Mouse (Mus musculus): ENCODE measurements around the gene Klhdc4.

The Klhdc4 gene

DNA sequence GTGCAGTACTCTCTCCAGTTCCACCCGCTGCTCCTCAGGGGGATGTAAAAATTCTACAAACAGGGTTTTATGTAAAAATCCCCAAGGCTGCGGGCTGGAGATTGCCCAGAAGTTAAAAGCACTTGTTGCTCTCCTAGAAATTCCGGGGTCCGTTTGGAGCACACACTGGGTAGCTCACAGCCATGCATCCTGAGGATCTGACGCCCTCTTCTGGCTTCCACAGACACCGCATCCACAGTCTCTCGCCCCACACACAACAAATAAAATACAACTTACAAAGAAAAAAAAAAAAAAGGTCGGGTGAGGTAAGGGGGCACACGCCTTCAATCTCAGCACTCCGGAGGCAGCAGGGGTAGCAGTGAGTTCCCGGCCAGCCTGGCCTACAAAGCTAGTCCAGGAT lies 21.3 kb downstream of the Klhdc4 start:
- no peak for DNase-seq (ENCODE audit: low spot score)

DNA sequence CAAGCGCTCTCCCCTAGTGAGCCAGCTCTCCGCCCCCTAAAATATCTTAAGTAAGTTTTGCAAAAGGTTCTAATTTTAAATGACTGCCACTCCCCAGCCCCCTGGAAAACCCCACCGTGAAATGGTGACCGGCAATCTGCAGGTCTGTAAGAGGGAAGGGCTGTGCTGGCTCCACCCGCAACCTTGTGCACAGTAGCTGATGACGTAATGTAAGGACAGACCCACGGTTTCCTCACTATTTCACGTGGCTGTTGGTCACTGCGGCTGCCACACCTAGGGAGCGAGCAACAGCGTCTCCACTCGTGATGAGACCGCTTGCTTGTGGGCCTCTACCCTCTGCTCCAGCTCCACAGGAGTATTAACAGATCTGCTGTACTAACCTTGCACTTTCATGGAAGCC lies 23.2 kb downstream of the Klhdc4 start:
- no peak for DNase-seq (ENCODE audit: low spot score)

DNA sequence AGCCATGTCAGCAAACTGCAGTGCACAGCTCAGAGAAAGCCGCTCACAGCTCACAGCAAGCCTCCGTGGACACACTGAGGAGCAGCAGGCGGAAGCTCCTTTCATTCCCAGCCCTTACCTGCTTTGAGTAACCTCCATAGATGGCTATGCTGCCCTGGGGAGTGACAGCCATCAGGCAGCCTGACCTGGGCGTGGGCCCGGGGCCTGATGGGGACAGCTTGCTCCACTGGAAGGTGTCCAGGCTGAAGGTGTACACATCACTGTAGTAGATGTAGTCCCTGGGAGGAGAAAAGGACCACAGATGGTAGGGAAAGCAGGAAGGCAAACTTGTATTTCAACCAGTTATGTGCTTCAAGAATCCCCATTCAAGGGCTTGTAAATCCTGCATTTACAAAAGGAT lies 24.5 kb downstream of the Klhdc4 start:
- DNase-seq (ENCODE audit: low spot score) = no peak

DNA sequence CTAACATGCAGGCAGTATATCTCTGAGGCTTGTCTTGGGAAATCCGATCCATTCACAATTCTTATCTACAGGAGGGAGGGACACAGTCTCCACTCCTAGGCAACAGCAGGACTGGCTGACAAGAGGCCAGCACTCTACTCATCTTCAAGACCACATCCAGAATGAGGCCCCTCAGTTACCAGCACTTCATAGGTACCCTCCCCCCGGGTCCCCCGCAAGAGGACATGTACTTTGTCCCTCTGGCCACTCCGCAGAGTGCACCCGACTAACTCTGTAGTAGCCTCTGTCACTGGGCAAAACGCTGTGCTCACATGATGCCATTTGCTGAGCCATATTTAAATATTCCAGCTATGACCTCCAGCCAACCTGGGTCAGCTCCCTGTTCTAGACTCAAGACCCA lies 31.0 kb downstream of the Klhdc4 start:
- no peak for DNase-seq (ENCODE audit: low spot score)

DNA sequence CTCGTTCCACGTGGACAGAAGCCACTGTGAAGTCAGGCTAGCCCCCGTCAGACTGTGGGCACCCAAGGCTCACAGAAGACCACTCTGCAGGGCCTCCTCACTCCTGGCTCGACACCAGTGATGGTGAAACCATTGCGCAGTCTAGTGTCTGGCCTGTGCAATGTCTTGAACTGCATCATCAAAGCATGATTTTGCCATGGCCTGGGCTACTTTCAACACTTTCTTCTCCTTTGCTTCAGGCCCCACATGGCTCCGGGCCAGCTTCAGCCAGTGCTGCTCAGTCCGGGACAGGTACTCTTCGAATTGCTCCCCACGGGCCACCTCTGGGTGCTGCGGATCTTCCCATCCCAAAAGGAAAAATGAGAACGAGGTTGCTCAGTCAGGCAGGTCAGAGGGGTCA lies 33.0 kb downstream of the Klhdc4 start:
- DNase-seq (ENCODE audit: low spot score) = no peak

DNA sequence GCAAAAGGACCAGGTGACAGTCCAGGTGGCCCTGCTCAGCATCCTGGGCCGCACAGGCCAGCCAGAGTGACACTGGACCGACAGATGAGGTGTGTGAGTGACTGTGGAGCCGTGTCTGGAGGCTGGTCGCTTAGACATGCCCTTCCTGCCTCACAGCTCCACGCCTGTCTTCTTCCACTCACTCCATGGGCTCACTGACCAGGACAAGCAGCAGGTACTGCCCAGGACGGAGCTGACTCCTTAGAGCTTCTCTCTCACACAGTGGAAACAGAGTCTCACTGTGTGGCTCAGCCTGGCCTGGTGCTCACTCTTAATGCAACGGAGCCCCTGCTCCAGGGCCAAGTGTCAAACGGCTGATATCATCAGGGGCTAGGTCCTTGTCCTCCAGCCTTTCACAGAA lies 33.9 kb downstream of the Klhdc4 start:
- DNase-seq (ENCODE audit: low spot score) = no peak

DNA sequence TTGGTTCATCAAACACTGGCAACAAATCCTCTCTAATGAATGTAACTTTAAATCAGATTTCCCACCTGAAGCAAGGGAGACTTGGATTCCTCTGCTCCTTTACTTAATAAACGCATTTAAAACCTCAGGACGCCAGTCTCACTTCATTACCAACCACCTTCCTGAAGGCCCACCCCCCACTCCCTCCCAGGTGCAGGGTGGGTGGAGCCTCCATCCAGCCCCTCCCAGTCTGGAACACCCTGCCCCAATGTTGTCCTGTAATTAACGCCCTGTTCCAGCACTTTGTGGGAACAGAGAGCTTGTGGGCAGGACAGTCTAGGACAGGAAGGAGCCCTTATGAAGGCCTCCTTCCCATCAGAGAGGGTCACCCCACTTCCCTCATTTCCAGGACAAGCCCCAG lies 35.2 kb downstream of the Klhdc4 start:
- DNase-seq (ENCODE audit: low spot score) = no peak

DNA sequence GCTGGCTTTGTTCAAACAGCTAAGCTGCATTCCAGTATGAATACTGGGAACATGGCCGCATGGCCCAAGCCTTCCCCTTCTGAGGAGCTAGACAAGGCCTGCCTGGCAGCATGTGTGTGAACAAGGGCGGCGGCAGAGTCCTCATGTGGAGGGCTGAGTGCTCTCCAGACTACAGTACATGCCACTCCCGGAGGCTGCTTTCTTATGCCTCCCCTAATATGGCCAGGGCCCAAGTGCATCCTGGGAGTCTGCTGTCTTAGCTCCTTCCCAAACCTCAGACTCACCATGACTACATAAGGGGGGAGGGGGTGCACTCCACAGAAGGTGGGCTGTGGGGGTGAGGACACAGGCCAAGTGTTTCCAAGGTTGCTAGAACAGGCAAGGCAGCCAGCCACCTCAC lies 36.7 kb downstream of the Klhdc4 start:
- DNase-seq (ENCODE audit: low spot score) = no peak

DNA sequence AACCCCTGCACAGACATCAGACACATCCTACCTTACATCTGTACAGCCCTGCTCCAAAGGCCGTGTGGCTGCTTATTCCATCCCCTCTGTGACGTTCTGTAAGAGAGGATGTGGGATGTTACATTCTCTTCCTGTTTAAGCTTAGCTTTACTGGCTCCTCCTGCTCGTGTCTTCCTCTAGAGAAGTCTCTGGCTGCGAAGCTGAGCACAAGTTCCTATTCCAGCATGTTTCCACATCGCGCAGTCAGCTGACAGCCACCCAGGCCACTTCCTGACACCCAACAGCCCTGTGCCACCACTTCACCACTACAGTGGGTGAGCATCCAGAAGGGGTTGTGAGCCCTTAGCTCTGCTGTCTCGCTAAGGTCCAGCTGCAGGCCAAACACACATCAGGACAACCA lies 37.2 kb downstream of the Klhdc4 start:
- DNase-seq (ENCODE audit: low spot score) = no peak

DNA sequence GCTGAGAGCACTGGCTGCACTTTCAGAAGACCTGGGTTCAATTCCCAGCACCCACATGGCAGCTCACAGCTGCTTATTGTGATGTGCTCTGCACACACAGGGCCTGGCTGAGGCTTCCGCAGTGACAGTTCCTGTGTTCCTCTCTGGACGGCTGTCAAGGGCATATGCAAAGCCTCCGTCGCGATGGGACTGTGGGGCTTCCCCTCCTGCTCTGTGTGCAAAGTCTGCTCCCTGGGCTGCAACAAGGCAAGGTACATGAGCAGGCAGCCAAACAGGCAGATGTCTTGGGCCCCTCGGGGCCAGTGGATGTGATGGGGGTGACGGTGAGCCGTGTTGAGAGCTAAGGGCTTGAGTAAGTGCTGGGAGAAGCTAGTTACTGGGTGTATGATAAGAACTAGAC lies 40.6 kb downstream of the Klhdc4 start:
- DNase-seq (ENCODE audit: low spot score) = no peak

DNA sequence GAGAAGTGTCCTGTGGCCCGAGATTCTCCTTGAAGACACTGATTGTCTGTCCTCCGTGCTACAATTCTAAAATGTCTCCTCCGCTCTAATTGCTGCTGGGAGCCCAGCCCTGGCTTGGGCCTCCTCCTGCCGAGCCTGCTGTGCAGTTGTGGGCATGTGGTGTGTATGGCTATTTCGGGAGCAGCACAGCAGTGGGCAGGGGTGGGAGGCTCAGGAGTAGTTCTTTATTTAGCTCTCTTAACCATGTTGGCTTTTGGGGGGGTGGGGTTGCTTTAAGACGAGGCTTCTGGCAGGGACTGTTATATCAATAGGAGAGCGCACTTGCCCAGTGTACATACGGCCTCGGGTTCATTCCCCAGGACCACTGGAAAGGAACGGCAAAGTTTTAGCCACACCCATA lies 42.8 kb downstream of the Klhdc4 start:
- DNase-seq (ENCODE audit: low spot score) = no peak

DNA sequence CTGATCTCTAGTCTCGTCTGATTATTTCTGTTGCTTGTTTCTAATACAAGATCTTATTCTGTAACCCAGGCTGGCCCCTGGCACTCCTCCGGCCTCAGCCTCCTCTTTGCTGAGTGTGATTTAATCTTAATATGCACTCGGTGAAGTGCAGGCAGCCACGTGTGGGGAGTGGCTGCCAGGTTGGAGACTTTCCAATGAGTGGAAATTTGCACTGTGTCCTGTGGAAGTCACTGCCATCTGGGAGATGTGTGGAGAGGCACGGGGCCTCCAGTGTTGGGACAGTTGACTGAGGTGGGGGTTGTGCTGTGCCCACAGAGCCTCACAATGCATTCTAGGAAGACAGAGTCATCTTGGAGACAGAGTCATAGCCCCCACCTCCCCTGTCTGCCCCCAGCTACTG lies 46.9 kb downstream of the Klhdc4 start:
- DNase-seq (ENCODE audit: low spot score) = no peak

DNA sequence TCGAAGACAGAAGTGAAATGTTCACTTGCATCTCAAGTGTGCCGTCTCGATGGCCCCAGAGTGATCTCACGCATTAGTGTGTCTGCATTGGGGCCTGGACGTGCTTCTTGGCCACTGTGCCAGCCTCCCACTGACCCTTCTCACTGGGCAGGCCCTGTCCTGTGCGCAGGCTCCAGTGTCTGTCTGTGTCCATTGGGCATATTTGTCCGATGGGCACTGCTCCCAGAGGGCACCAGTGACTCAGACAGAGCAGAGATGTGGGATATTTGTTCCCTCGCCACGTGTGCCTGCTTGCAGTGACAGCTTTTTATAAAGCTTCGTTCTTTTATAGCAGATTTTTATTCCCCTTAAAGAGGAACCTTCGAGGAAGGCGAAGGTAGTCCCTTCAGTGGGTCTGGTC lies 55.5 kb downstream of the Klhdc4 start:
- DNase-seq (ENCODE audit: low spot score) = no peak

DNA sequence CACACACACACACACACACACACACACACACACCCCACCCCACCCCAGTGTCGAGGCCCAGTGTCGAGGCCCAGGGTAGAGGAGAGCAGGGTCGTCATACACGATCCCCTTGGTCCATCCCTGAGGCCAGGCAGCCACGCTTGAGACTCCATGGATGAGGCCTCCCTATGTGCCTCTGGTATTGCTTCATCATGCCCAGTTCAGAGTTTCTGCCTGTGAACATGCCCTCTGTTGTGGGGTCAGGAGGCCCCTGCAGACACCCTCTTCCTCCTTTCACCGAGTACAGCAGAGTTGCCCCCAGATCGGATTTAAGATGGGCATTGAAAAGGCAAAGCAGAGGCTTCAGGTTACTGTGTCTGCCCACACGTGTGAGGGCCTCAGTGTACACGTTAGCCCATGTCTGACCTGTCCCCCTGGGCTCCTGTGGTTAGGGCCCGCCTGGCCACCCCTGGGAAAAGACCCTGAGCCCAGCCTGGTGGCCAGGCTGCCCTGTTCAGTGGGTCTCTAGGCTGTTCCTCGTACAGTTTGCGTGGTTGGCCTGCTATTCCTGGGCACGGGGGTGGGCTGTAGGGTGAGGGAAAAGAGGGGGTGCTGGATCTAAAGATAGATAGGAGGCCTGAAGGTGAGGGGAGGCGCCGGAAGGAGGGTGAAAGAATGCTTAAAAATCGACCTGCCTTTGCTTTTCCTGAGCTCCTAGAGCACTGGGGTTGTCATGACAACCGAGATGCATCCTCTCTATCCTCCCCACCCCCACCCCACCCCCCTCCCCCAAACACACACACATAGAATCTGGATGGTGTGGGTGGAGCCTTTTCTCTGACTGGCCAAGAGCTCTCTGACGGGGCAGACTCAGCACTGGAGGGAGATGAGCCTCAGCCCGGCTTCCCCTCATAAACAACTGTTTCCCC lies 58.3 kb downstream of the Klhdc4 start:
- no peak for DNase-seq (ENCODE audit: low spot score)

DNA sequence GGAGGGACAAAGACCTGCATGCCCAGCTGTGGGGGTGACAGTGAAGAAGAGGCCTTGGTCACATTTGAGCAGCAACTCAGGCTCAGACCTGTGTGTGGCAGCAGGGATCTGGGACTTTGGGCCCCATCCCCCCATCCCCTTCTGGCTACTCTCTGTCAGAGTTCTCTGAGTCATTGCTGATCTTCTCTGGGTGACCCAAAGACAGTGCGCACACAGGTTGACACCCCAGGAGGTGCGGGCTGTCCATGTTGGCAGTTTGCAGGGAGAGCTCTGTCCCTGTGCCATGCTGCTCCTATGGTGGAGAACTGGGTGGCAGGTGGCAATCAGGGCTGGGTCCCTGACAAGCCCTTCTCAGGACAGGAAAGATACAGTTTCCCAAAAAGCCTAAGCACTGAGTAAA lies 59.7 kb downstream of the Klhdc4 start:
- DNase-seq (ENCODE audit: low spot score) = no peak

DNA sequence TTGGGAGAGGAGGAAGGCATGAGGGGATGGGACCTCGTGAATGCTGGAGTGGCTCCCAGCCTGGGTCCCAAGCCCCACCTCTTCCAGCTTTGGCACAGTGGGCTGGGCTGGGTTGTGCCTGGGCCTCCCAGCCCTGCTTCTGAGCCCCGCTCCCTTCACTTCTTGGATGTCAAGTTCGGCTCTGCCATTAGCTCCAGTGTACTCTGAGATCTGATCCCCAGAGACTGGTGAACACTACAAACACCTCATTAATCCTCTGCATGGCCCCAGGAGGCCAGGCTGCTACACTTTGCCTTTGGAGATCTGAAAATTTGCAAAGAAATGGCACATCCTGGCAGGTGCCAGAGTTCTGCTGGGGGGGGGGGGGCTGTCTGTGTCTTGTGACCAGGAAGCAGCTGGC lies 60.3 kb downstream of the Klhdc4 start:
- no peak for DNase-seq (ENCODE audit: low spot score)

DNA sequence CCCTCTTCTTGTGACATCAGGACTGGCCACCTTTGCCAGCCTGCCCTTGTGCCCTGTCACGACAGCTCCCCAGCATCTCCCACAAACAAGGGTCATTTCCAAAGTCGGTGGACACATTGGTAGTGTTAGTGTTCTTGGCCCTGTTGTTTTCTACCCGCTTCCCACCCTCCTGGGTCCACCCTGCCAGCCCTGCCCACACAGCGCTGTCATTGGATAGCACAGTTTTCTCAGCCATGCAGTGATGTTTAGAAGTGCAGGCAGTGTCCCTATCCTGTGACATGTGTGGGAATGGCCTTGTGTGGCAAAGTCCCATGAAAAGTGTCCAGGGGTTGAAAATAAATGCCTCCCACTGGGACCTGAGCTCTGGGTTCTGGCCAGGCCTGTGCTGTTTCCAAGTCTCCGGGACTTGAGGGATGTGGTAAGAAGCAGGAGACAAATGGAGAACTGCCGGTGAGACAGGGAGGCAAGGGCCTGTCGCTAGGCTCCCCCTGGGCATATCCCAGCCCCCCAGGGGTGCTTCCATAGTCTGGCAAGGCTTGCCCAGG lies 63.7 kb downstream of the Klhdc4 start:
- peak; percentile 45 for DNase-seq (ENCODE audit: low spot score)

DNA sequence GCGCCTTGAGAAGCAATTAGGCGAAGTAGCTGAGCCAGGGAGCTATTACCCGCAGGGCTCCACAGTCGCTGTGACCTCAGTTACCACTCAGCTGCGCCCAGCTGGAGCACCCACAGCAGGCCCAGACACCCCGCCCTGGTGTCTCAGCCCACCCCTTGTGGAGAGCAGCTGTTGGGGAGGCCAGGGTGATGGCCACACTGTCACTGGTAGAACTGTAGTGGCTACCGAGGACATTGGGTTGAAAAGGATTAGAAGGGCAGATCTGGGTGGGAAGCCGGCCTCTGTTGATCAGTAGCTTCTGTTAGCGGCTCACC lies 65.7 kb downstream of the Klhdc4 start:
- DNase-seq (ENCODE audit: low spot score) = no peak

DNA sequence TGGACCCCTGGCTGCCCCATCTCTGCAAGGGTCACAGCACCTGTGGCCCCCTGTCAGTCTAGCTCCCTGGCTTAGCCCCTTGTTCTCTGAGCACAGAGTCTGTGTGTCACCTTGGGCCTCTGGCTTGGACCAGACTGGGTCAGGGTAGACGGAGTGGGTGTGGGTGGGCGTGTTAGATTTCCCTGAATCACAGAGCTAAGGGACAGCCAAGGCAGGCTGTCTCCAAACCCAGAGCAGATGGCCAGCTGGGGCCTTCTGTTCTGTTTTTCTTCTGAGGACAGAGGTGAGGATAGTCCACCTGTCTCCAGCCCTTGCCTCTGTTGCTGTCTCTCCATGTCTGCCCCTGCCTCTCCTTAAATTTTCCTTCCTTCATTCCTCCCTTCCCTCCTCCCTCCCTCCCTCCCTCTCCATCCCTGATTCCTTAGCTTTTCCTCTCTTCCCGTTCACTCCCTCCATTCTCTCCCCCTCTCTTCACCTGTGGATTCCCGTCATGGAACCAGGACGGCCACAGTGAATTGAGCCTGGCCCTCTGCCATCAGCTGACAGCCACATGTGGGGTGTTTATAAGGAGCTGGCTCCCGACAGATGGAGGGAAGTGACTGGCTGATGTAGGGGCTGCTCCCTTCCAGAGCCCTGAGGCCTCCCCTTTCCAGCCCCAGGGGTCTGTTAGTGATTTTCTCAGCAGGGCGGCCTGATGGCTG lies 66.2 kb downstream of the Klhdc4 start:
- DNase-seq (ENCODE audit: low spot score) = no peak

DNA sequence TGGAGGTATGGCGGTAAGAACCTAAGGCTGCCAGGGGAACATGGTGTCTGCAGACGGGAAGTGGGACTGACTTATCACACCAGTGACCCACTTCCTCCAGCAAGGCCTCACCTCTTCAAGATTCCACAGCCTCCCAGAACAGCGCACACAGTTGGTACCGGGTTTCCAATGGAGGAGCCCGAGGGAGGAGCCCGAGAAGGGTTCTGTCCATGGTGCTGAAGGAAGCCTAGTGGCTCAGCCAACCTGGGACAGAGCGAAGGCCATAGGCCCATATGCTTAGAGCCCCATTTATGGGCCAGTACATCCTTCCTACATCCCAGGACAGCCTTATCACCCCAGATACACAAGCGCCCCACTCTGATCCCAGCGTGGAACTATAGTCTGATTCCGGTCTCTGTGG lies 67.9 kb downstream of the Klhdc4 start:
- DNase-seq (ENCODE audit: low spot score) = peak; percentile 17

DNA sequence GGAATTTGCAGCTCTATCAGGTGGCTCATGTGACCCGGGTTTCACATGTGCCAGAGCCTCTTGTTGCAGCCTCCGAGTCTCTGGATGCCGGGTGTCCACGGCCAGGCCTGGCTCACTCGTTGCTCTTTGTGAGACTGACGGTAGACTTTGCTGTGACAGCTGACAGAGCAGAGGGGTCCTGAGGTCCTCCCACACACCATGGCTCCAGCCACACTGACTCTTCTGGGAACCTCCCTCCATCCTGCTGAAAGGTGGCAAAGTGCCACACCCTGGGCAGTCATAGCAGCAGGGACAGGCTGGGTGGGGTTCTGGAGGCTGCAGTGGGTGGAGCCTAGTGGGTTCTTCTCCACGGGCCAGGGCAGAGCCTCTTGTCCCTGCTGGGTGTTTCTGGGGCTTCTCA lies 68.9 kb downstream of the Klhdc4 start:
- no peak for DNase-seq (ENCODE audit: low spot score)

DNA sequence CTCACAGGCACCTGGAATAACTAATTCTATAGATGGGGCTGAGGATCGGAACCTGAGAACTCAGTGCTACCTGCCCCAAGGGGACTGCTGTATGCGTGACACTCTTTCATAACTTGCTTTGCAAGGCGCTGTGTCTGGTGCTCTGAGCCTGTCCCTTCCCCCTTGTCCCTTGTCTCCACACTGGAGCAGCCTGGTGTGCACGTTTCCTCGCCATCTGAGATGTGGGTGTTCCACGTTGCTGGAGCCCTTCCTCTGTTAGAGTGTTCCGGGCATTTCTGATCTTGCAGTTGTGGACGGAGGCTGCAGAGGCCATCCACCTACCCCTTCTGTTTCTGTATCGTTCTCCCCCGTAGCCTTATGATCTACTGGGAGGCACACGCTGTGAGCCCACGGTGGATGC lies 70.9 kb downstream of the Klhdc4 start:
- no peak for DNase-seq (ENCODE audit: low spot score)

DNA sequence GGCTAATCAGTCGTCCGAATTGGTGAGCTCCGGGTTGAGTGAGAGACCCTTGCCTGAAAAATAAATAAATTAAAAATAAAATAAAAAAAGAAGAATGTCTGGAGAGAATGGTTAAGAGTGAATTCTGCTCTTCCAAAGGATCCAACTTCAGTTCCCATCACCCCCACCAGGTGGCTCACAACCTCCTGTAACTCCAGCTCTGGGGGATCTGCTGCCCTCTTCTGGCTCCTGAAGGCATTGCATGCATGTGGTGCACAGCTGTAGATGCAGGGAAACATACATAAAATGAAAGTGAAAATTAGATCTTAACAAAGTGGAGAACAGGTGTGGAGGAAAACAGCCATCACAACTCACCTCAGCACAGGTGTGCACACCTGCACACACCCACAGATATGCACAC lies 78.0 kb downstream of the Klhdc4 start:
- peak; percentile 38 for DNase-seq (ENCODE audit: low spot score)

DNA sequence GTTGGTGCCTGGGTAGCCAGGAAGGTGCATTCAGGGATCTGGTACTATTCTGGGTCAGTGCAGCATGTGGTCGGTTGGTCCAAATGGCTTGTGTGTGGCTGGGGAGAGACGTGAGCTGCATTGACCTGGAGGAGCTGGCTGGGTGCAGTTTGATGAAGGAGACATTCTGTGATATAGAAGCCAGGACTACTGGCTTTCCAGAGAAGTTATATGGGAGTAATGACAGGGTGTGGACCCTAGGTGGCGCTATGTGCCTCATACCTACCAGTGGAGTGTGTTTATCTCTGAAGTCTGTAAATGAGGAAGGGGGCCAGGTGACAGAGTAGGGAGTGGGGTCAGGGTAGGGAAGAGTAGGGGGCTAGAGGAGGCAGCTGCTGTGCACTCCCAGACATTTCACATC lies 78.9 kb downstream of the Klhdc4 start:
- DNase-seq (ENCODE audit: low spot score) = no peak

Measured in adipocyte (in vitro differentiated cells).